Mouse (Mus musculus) midbrain, embryonic 15.5 days (tissue): Measurements from ENCODE around the gene Amtn. TPM values are rescaled to one million over a fixed set of nuclear protein-coding genes. Genes with fewer than 3 reads are reported as not detected.
"Not testable (repeated sequence)": the region's sequence is repeated elsewhere in the genome, so short reads cannot be mapped to it uniquely, and the experiment has no call there.

Source experiments
- ATAC-seq: fragments of 200-750 bp; cut with Nextera tagmentation; replicated peaks from 2 replicates; pipeline ENCODE4 v1.8.0; 2017; ENCODE audit warnings: moderate TSS enrichment
- H3K27ac ChIP-seq: fragments of 300-500 bp; sonication (generic); 2 replicates; pipeline ENCODE4 v1.5.1; 2015; ENCODE audit warnings: mild to moderate bottlenecking, inconsistent platforms
- H3K27me3 ChIP-seq: fragments of 300-500 bp; sonication (generic); replicated peaks from 2 replicates; pipeline ENCODE4 v1.6.1; 2015; ENCODE audit warnings: inconsistent platforms
- H3K36me3 ChIP-seq: fragments of 300-500 bp; sonication (generic); replicated peaks from 2 replicates; pipeline ENCODE4 v1.6.1; 2015; ENCODE audit warnings: inconsistent platforms
- H3K4me1 ChIP-seq: fragments of 300-500 bp; sonication (generic); 2 replicates; pipeline ENCODE4 v1.6.1; 2015; ENCODE audit warnings: inconsistent platforms
- H3K4me2 ChIP-seq: fragments of 300-500 bp; sonication (generic); 2 replicates; pipeline ENCODE4 v1.6.1; 2015; ENCODE audit warnings: inconsistent platforms, mild to moderate bottlenecking, moderate library complexity
- H3K4me3 ChIP-seq: fragments of 300-500 bp; sonication (generic); 2 replicates; pipeline ENCODE4 v1.5.1; 2015; ENCODE audit warnings: mild to moderate bottlenecking, inconsistent platforms
- H3K9ac ChIP-seq: fragments of 300-500 bp; sonication (generic); 2 replicates; pipeline ENCODE4 v1.6.1; 2015; ENCODE audit warnings: mild to moderate bottlenecking, inconsistent platforms
- H3K9me3 ChIP-seq: fragments of 300-500 bp; sonication (generic); 2 replicates; pipeline ENCODE4 v1.6.1; 2016; ENCODE audit warnings: inconsistent platforms
- WGBS: fragments of 180-500 bp; shearing (Covaris S2); methylation state at CpG from one replicate; pipeline ENCODE4 v1.1.7; 2015; ENCODE audit warnings: mixed read lengths; 5-methylcytosine and 5-hydroxymethylcytosine counted together
- polyA plus RNA-seq: library from polyadenylated mRNA; unstranded; fragments of >200 nt; fragmentation: Nextera tagmentation; extraction: Ambion mirVana; gene quantifications from 2 replicates; pipeline ENCODE4 v1.2.1, GENCODE M21; 2015

The Amtn gene
- not detected in 2 replicates for polyA plus RNA-seq

GRCm38 (mm10) chr5:88375808-88376207 is at the start of gene Amtn:
Amtn (plus strand) TSS chr5:88376108.
- Histone ChIP-seq H3K4me1 (no peaks in the 10 kb centered on the region), H3K4me2 (no peak within 1 kb of the TSS), H3K9ac (no peak within 1 kb of the TSS), H3K4me3 (no peak within 1 kb of the TSS), H3K27me3 (no peaks in the 10 kb centered on the region), H3K27ac (no peak within 1 kb of the TSS), H3K9me3 (no peaks in the 10 kb centered on the region), H3K36me3 (no peaks in the 10 kb centered on the region)
- 92% methylated on average over 4 of the region's 4 CpGs for WGBS
- no peak for ATAC-seq

- not testable (repeated sequence) for H3K4me3 ChIP-seq, H3K36me3 ChIP-seq, H3K27me3 ChIP-seq, H3K9ac ChIP-seq, H3K4me1 ChIP-seq, H3K4me2 ChIP-seq, ATAC-seq, H3K27ac ChIP-seq, H3K9me3 ChIP-seq
- WGBS: 49% methylated on average over 2 of the region's 2 CpGs
Observed at GRCm38 (mm10) chr5:88348533-88348932, 27.4 kb upstream of the Amtn start.

DNA sequence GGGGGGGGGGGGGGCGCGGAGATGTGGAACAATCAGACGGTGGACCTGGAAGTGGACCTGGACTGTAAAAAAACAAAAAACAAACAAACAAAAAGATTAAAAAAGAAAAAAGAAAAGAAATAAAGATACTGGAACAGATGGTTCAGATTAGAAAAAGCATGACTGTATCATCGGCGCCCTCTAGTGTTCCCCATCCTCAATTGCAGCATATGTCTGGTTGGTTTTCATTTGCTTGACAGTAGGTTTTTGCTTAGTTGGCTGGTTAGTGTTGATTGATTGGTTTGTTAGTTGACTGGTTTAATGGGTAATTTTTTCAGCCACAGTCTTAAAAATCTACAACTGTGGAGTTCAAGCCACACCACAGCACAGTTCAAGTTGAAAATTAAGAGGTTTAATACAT is 11.1 kb upstream of the Amtn start:
- no peaks in the 10 kb centered on the region for H3K9me3 ChIP-seq
- H3K36me3 ChIP-seq: no peaks in the 10 kb centered on the region
- H3K4me1 ChIP-seq: no peaks in the 10 kb centered on the region
- H3K27ac ChIP-seq: no peak overlapping the region
- H3K4me2 ChIP-seq: no peak overlapping the region
- no peaks in the 10 kb centered on the region for H3K27me3 ChIP-seq
- no peak overlapping the region for H3K9ac ChIP-seq
- 5% methylated on average over 4 of the region's 5 CpGs for WGBS
- H3K4me3 ChIP-seq: no peak overlapping the region
- ATAC-seq: no peak

DNA sequence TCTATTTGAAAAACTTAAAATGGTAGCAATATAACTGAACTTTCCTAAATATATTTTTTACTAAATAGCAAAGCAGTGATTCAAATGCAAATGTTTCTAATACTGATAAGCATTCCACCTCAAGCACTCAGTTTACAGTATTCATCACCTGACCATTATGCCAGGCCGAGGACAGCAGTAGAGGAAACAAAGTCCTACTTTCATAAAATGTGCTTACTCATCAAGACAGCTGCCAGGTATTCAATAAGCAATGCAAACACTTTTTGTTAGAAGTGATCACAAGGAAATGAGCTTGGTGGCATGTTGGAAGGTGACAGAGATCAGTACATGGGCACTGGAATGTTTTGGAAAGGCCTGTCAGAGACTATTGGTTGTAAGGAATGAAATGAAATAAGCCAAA is 9.0 kb upstream of the Amtn start:
- WGBS: 81% methylated on average over 1 of the region's 1 CpGs
- Histone ChIP-seq H3K36me3 (no peaks in the 10 kb centered on the region), H3K9ac (no peak overlapping the region), H3K27ac (no peak overlapping the region), H3K27me3 (no peaks in the 10 kb centered on the region), H3K4me1 (no peaks in the 10 kb centered on the region), H3K4me2 (no peak overlapping the region), H3K9me3 (no peaks in the 10 kb centered on the region), H3K4me3 (no peak overlapping the region)
- no peak for ATAC-seq

DNA sequence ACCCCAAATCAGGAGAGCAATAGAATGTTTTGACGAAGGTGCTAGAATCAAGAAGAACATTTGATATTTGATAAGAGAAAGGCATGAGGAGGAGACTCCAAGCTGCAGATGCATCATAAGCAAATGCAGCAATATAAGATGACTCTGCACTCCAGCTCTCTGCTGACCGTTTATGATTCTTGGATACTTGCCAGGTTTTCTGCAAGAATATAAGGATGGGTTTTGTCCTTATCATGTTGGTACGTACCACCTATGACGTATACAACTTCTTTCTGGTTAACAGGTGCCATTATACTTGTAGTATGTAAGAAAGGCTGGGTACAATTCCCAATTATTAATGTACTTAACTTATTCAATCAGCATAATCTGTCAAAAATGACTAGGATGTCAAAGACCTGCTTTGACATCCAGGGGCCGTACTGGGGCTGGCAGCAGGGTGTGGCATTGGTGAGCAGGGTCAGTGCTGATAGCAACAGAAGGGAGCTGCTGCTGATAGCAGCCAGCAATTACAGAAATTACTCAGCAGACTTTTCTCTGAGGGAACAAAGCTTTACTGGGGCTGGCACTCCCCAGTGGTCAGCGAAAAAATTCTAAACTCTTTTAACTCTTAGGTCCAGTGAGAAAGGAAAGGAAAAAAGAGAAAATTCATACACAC is 5.2 kb upstream of the Amtn start:
- ATAC-seq: no peak
- H3K4me1 ChIP-seq: no peaks in the 10 kb centered on the region
- no peaks in the 10 kb centered on the region for H3K27me3 ChIP-seq
- no peaks in the 10 kb centered on the region for H3K36me3 ChIP-seq
- 77% methylated on average over 6 of the region's 6 CpGs for WGBS
- no peak overlapping the region for H3K4me2 ChIP-seq
- no peaks in the 10 kb centered on the region for H3K9me3 ChIP-seq
- H3K9ac ChIP-seq: no peak overlapping the region
- H3K4me3 ChIP-seq: no peak overlapping the region
- H3K27ac ChIP-seq: no peak overlapping the region

DNA sequence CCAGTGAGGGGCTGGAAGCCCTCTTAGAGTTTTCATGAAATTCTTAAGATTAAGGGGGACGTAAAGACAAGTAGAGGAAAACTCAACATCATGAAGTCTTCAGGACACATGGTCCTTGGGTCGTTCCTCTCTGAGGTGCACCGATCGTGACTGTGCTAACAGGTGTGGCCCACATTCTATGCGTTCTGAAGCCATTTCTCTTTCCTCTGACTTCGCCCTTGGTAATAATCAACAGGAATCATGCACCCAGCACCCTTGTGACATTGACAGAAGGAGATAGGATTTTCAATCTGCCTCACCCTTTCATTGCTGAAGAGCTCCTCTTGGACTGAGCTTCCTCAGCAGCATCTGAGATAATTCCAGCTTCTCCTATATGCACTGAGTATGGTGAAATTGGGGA is 3.3 kb upstream of the Amtn start:
- H3K36me3 ChIP-seq: no peaks in the 10 kb centered on the region
- H3K27me3 ChIP-seq: no peaks in the 10 kb centered on the region
- H3K27ac ChIP-seq: no peak overlapping the region
- ATAC-seq: no peak
- H3K4me2 ChIP-seq: no peak overlapping the region
- no peaks in the 10 kb centered on the region for H3K4me1 ChIP-seq
- no peaks in the 10 kb centered on the region for H3K9me3 ChIP-seq
- H3K4me3 ChIP-seq: no peak overlapping the region
- no peak overlapping the region for H3K9ac ChIP-seq
- WGBS: 88% methylated on average over 6 of the region's 6 CpGs

GRCm38 (mm10) chr5:88391960-88392359 is 16.1 kb downstream of the Amtn start:
- ATAC-seq, H3K27ac ChIP-seq, H3K9me3 ChIP-seq, H3K27me3 ChIP-seq, H3K36me3 ChIP-seq, H3K9ac ChIP-seq, H3K4me2 ChIP-seq, H3K4me3 ChIP-seq, H3K4me1 ChIP-seq: not testable (repeated sequence)
- WGBS: 86% methylated on average over 2 of the region's 2 CpGs

DNA sequence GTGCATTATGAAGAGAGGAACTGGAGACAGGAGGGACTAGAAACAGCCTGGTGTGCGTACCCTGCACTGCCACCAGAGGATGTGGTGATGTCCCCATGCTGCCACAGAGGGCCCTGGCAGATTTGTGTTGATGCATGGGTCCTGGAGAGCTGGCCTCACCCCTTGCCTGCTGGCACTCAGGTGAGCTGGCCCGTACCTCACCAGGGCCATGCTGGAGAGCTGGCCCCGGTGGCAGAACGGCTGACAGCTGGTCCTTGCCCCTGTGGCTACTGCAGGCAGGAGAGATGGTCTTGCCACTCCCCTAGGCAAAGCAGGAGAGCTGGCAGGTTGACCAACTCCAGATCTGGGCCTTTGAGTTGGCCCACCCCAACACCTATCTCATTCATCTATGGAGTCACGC is 22.7 kb downstream of the Amtn start:
- Histone ChIP-seq H3K9ac (no peak overlapping the region), H3K36me3 (no peaks in the 10 kb centered on the region), H3K9me3 (no peaks in the 10 kb centered on the region), H3K4me2 (no peak overlapping the region), H3K27ac (no peak overlapping the region), H3K4me1 (no peaks in the 10 kb centered on the region), H3K27me3 (no peaks in the 10 kb centered on the region), H3K4me3 (no peak overlapping the region)
- 66% methylated on average over 5 of the region's 5 CpGs for WGBS
- ATAC-seq: no peak

- Histone ChIP-seq H3K4me3 (no peak overlapping the region), H3K27ac (no peak overlapping the region), H3K36me3 (no peaks in the 10 kb centered on the region), H3K4me1 (no peaks in the 10 kb centered on the region), H3K9ac (no peak overlapping the region), H3K4me2 (no peak overlapping the region), H3K9me3 (no peaks in the 10 kb centered on the region), H3K27me3 (no peaks in the 10 kb centered on the region)
- ATAC-seq: peak; percentile 56; the same call in 1 of the 2 replicates
- 6% methylated on average over 6 of the region's 6 CpGs for WGBS
Observed at GRCm38 (mm10) chr5:88399849-88400248, 23.9 kb downstream of the Amtn start.

- no peak overlapping the region for H3K9ac ChIP-seq
- no peaks in the 10 kb centered on the region for H3K9me3 ChIP-seq
- H3K4me2 ChIP-seq: no peak overlapping the region
- no peak overlapping the region for H3K4me3 ChIP-seq
- no peak for ATAC-seq
- H3K4me1 ChIP-seq: no peaks in the 10 kb centered on the region
- WGBS: 83% methylated on average over 3 of the region's 3 CpGs
- H3K27me3 ChIP-seq: no peaks in the 10 kb centered on the region
- H3K36me3 ChIP-seq: no peaks in the 10 kb centered on the region
- no peak overlapping the region for H3K27ac ChIP-seq
Observed at GRCm38 (mm10) chr5:88401464-88401863, 25.6 kb downstream of the Amtn start.

DNA sequence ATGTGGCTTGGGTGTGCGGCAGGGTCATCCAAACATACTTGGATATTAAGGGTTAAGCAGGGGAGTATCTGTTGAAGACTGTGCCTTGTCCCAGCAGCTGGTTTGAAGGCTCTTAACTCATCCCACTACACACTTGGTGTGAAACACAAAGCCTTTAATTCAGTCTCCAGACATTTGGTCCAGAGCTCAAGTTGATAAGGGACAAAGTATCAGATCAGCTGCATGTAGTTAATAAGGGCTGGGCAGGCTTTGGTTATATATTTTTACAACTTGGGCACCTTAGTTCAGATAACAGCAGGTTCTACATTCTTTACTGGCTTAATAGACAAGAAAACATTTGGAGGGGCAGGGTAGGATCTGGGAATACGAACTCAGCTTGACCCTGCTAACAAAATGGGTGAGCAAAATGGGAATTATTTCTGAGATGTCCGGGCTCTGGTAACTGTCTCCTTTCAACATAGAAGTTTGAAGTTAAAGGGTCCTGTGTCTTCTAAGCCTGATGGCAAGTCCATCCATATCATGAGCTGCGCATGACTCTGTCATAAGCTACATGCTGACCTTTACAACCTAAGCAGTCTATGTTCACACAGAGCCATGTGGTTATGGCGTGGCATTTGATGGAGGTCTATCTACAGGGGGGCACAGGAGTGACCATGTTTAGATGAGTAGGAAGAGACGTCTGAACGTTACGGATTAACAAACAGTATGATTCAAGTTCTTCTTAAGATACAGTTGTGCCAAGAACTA is 44.6 kb downstream of the Amtn start:
- Histone ChIP-seq H3K4me2 (no peak overlapping the region), H3K27me3 (no peaks in the 10 kb centered on the region), H3K36me3 (no peaks in the 10 kb centered on the region), H3K9me3 (no peaks in the 10 kb centered on the region), H3K4me1 (no peaks in the 10 kb centered on the region), H3K9ac (no peak overlapping the region), H3K4me3 (no peak overlapping the region), H3K27ac (no peak overlapping the region)
- WGBS: 93% methylated on average over 8 of the region's 8 CpGs
- no peak for ATAC-seq

GRCm38 (mm10) chr5:88424892-88425291 is 49.0 kb downstream of the Amtn start:
- not testable (repeated sequence) for ATAC-seq, H3K9me3 ChIP-seq
- WGBS: 69% methylated on average over 2 of the region's 2 CpGs

GRCm38 (mm10) chr5:88426753-88427152 is 50.8 kb downstream of the Amtn start:
- WGBS: 16% methylated on average over 1 of the region's 1 CpGs
- no peak overlapping the region for H3K9ac ChIP-seq
- no peaks in the 10 kb centered on the region for H3K9me3 ChIP-seq
- H3K4me3 ChIP-seq: no peak overlapping the region
- no peaks in the 10 kb centered on the region for H3K27me3 ChIP-seq
- no peaks in the 10 kb centered on the region for H3K36me3 ChIP-seq
- ATAC-seq: no peak
- no peak overlapping the region for H3K4me2 ChIP-seq
- no peak overlapping the region for H3K27ac ChIP-seq
- H3K4me1 ChIP-seq: 0 out of 2 replicates have a peak, but pooled peaks cover 4% of the 10 kb centered on the region

More at GRCm38 (mm10) chr5:88424892-88425291, 49.0 kb downstream of the Amtn start:
- not testable (repeated sequence) for H3K27ac ChIP-seq, H3K9ac ChIP-seq, H3K4me3 ChIP-seq, H3K4me2 ChIP-seq, H3K27me3 ChIP-seq, H3K4me1 ChIP-seq, H3K36me3 ChIP-seq
